Comparison of ENCODE assay signal across 13 mouse cellular contexts in the genomic region with DNA sequence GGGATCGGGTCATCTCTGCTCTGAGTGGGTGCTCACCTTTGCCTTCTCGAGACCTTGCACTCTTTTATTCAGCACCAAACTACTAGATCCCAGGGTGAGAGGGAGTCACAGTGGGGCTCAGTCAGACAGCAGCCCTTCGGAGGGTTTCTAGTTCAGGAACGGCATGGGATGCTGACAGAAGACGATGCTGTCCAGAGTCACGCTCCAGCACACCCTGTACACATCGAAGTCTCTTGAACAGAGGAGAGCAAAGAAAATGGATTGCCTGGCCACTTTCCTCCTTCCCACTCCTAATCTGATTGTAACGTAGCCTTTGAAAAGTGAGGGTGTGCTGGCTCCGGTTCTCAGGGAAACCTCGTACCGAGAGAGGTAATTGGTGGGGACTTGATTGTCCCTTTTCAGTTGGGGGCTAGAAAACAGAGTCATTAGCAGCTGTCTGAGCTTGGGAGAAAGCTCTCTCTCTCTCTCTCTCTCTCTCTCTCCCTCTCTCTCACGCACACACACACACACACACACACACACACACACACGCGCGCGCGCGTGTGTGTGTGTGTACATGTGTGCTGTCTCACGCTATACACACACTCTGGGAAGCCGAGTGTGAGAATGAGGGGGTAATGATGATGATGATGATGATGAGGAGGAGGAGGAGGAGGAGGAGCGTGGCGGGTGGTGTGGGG.
DNase-seq lines count a peak whose midpoint lies in the region; ATAC-seq lines count a peak whose summit lies in the region.
"Had no signal": no experiment of that assay in that cellular context is flagged by ENCODE, and none has a peak within 500 bp of the region (broad histone marks: within the 10 kb centered on the region; RNA-seq: fewer than 3 reads in every experiment).

No protein-coding gene starts in this region.

- no peak for ATAC-seq in heart, embryonic 12.5 days (ENCODE audit: insufficient number of reproducible peaks, low FRiP score)
- ATAC-seq in neural tube, embryonic 15.5 days (ENCODE audit: low FRiP score): 0 out of 2 replicates have a peak, but pooled peaks have one; percentile 30

- WGBS in heart, embryonic 12.5 days: 57% methylated on average over 22 of the region's 22 CpGs
- WGBS in midbrain, embryonic 10.5 days: 61% methylated on average over 22 of the region's 22 CpGs
- WGBS in neural tube, embryonic 15.5 days: 40% methylated on average over 22 of the region's 22 CpGs

- H3K27ac ChIP-seq in heart, embryonic 12.5 days (ENCODE audit: poor library complexity, severe bottlenecking): no peak overlapping the region
- peak overlapping the region; percentile 67 for H3K27ac ChIP-seq in midbrain, embryonic 10.5 days (replicated peaks)
- no peak overlapping the region for H3K27ac ChIP-seq in neural tube, embryonic 15.5 days (replicated peaks)
- H3K27ac ChIP-seq: liver, embryonic 13.5 days had no signal

- no peaks in the 10 kb centered on the region for H3K9me3 ChIP-seq in heart, embryonic 12.5 days (replicated peaks)
- no peaks in the 10 kb centered on the region for H3K9me3 ChIP-seq in midbrain, embryonic 10.5 days (replicated peaks)
- H3K9me3 ChIP-seq in neural tube, embryonic 15.5 days (replicated peaks): no peaks in the 10 kb centered on the region
- H3K9me3 ChIP-seq: liver, embryonic 13.5 days had no signal

- no peak for DNase-seq in heart, postnatal 10 days
- DNase-seq in retina, embryonic 14.5 days (ENCODE audit: low spot score): peak; percentile 32
- DNase-seq in retina, postnatal 1 day: no peak
- no peak for DNase-seq in midbrain, embryonic 10.5 days (ENCODE audit: low spot score)
- no peak for DNase-seq in cerebellum, postnatal 25 days
- no peak for DNase-seq in left cerebral cortex, postnatal 10 days (ENCODE audit: extremely low spot score in 1 of 2, low spot score in 2 of 2)
- DNase-seq: cerebellum, adult 9-10 months; gastrocnemius, postnatal 10 days; heart, postnatal 4 days; liver, embryonic 13.5 days; thymus, adult 18-20 months had no signal

- peak overlapping the region; percentile 8; the same call in 1 of the 2 replicates for H3K4me2 ChIP-seq in heart, embryonic 12.5 days
- H3K4me2 ChIP-seq in neural tube, embryonic 15.5 days: peak overlapping the region; percentile 26; the same call in 1 of the 2 replicates
- H3K4me2 ChIP-seq: liver, embryonic 13.5 days had no signal

- H3K27me3 ChIP-seq in heart, embryonic 12.5 days (replicated peaks): no peaks in the 10 kb centered on the region; the same call in 1 of the 2 replicates
- H3K27me3 ChIP-seq in midbrain, embryonic 10.5 days (ENCODE audit: low read depth, poor library complexity, severe bottlenecking): peaks cover 42% of the 10 kb centered on the region
- H3K27me3 ChIP-seq in neural tube, embryonic 15.5 days (replicated peaks): no peaks in the 10 kb centered on the region
- H3K27me3 ChIP-seq: liver, embryonic 13.5 days had no signal

- no peak overlapping the region for H3K9ac ChIP-seq in heart, embryonic 12.5 days
- no peak overlapping the region for H3K9ac ChIP-seq in neural tube, embryonic 15.5 days (replicated peaks)
- H3K9ac ChIP-seq: liver, embryonic 13.5 days had no signal

- H3K4me1 ChIP-seq in heart, embryonic 12.5 days (replicated peaks): peaks cover 18% of the 10 kb centered on the region
- peaks cover 33% of the 10 kb centered on the region for H3K4me1 ChIP-seq in midbrain, embryonic 10.5 days
- H3K4me1 ChIP-seq in neural tube, embryonic 15.5 days: peaks cover 29% of the 10 kb centered on the region
- H3K4me1 ChIP-seq: liver, embryonic 13.5 days had no signal

- H3K4me3 ChIP-seq in heart, embryonic 12.5 days: no peak overlapping the region
- no peak overlapping the region for H3K4me3 ChIP-seq in midbrain, embryonic 10.5 days
- no peak overlapping the region for H3K4me3 ChIP-seq in neural tube, embryonic 15.5 days (replicated peaks)
- H3K4me3 ChIP-seq: liver, embryonic 13.5 days had no signal

- intact Hi-C loops in heart, postnatal 10 days (cut with DNase I): no loop called here
- intact Hi-C loops in left cerebral cortex, postnatal 10 days (cut with DNase I): no loop called here

- no peaks in the 10 kb centered on the region for H3K36me3 ChIP-seq in heart, embryonic 12.5 days
- no peaks in the 10 kb centered on the region for H3K36me3 ChIP-seq in midbrain, embryonic 10.5 days
- no peaks in the 10 kb centered on the region for H3K36me3 ChIP-seq in neural tube, embryonic 15.5 days
- H3K36me3 ChIP-seq: liver, embryonic 13.5 days had no signal
